Mouse (Mus musculus): ENCODE results near the gene Birc7. TPM values are rescaled to one million over a fixed set of nuclear protein-coding genes. Genes with fewer than 3 reads are reported as not detected.

The Birc7 gene
- total and polyA plus RNA-seq, 3 experiments = not detected

DNA sequence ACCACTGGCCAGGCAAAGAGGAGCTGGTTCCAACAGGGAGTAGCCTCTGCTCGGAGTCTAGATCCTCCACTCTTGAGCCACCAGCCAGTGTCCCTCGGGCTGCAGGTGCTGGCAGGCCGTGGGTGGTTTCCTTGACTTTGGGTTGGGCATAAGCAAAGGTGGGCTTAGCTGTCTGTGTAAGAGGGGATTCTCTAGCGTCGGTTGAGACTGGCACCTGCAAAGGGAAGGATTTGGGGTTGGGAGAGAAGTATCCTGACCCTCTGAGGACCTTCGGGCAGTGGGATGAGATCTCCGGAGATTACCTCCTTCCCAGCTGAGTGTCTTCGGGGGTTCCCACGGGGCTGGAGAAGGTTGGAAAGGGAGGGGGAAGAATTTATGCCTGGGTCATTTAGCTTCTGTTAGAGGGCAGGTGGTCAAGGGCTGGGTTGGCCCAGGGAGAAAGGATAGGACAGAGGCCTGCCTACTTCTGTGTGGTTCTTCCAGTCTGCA is 36.9 kb upstream of the Birc7 start:
- DNase-seq (ENCODE audit: low read depth, low spot score) = no peak
- TF ChIP-seq BHLHE40 (IDR thresholded peaks at IDR 0.05; ENCODE audit: borderline replicate concordance, low read depth, low read length) (no peak), NELFE (IDR thresholded peaks at IDR 0.05; ENCODE audit: low read depth, low read length) (no peak), GATA1 (IDR thresholded peaks at IDR 0.05; ENCODE audit: low read depth, low read length) (no peak), ZNF384 (IDR thresholded peaks at IDR 0.05; ENCODE audit: low read depth, low read length) (no peak), MAFK (IDR thresholded peaks at IDR 0.05; ENCODE audit: borderline replicate concordance, low read depth, low read length) (no peak), MEF2A (IDR thresholded peaks at IDR 0.05; ENCODE audit: extremely low read depth, insufficient replicate concordance, low read depth, low read length, poor library complexity, severe bottlenecking) (no peak)
- no peaks in the 10 kb centered on the region; a peak in 1 of 4 replicates for H3K27me3 ChIP-seq (ENCODE audit: control insufficient read depth in 1 of 2, insufficient read depth in 2 of 2, low read length in 2 of 2)

DNA sequence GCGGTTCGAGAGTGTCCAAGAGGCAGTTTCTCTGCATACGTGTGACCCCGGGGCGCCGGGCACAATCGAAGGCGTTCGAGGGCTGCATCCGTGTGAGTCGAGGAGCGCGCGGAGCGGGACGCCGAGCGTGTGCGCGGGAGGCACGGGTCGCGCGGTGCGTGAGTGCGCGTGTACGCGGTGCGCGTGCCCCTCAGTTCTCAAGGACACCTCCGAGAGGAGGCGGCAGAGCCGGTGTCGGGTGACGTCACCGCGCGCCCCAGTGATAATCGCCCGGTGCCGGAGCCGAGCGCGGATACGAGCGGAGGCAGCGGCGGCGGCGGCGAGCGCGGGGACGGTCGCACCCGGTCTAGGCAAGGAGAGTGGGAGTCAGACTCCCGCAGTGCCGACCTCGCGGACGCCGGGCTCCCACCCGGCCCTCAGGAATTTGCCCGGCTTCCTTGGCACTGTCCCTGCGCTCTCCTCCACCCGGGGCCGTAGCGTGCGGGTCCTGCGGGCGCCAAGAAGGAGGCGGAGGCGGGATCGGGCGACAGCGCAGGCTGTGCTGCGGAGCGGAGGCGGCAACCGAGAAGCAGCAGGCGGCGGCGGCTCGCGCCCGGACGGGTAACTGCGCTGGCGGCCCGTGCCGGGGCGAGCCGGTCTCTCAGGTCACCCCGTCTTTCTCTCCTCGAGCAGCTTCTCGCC is 35.8 kb upstream of the Birc7 start:
- Histone ChIP-seq H3K4me1 (ENCODE audit: control insufficient read depth in 1 of 2, insufficient read depth in 2 of 2, low read length in 2 of 2) (no peaks in the 10 kb centered on the region), H3K27ac (ENCODE audit: control insufficient read depth, low read depth, low read length) (no peak overlapping the region), H3K4me3 (ENCODE audit: control insufficient read depth in 1 of 2, insufficient read depth in 1 of 2, low read depth in 2 of 2, low read length in 2 of 2) (no peak overlapping the region), H3K9me3 (replicated peaks; ENCODE audit: insufficient read depth, low read length) (no peaks in the 10 kb centered on the region), H3K36me3 (ENCODE audit: control insufficient read depth in 1 of 2, insufficient read depth in 2 of 2, low read length in 2 of 2) (no peaks in the 10 kb centered on the region), H3K9ac (ENCODE audit: control insufficient read depth, low read depth, low read length, poor library complexity, severe bottlenecking) (no peak overlapping the region), H3K79me2 (ENCODE audit: control insufficient read depth, insufficient read depth, low read length, poor library complexity) (no peaks in the 10 kb centered on the region), H3K27me3 (ENCODE audit: control insufficient read depth in 1 of 2, insufficient read depth in 2 of 2, low read length in 2 of 2) (no peaks in the 10 kb centered on the region)
- TF ChIP-seq GABPA (IDR thresholded peaks at IDR 0.05; ENCODE audit: low read depth, low read length) = no peak
- TF ChIP-seq ZKSCAN1 (IDR thresholded peaks at IDR 0.05; ENCODE audit: low read depth, low read length) = no peak
- no peak for TF ChIP-seq ZC3H11A (IDR thresholded peaks at IDR 0.05; ENCODE audit: low read depth, low read length)
- no peak for TF ChIP-seq POLR2AphosphoS2 (IDR thresholded peaks at IDR 0.05; ENCODE audit: low read length)
- no peak for TF ChIP-seq EP300 (IDR thresholded peaks at IDR 0.05; ENCODE audit: low read depth in 1 of 2, low read length in 2 of 2)
- no peak for TF ChIP-seq GATA1 (IDR thresholded peaks at IDR 0.05; ENCODE audit: low read depth, low read length)
- no peak for TF ChIP-seq TBP (IDR thresholded peaks at IDR 0.05; ENCODE audit: low read depth, low read length)
- TF ChIP-seq ZMIZ1 (IDR thresholded peaks at IDR 0.05; ENCODE audit: low read depth, low read length) = no peak
- no peak for TF ChIP-seq RAD21 (IDR thresholded peaks at IDR 0.05; ENCODE audit: low read depth, low read length)
- TF ChIP-seq BHLHE40 (IDR thresholded peaks at IDR 0.05; ENCODE audit: borderline replicate concordance, low read depth, low read length) = no peak
- TF ChIP-seq MXI1 (IDR thresholded peaks at IDR 0.05; ENCODE audit: low read depth, low read length) = no peak
- TF ChIP-seq CHD1 (IDR thresholded peaks at IDR 0.05; ENCODE audit: low read depth, low read length) = no peak
- no peak for TF ChIP-seq MAFK (IDR thresholded peaks at IDR 0.05; ENCODE audit: borderline replicate concordance, low read depth, low read length)
- TF ChIP-seq SMC3 (IDR thresholded peaks at IDR 0.05; ENCODE audit: low read depth, low read length) = no peak
- no peak for TF ChIP-seq TCF12 (IDR thresholded peaks at IDR 0.05; ENCODE audit: low read depth, low read length)
- TF ChIP-seq POLR2A (IDR thresholded peaks at IDR 0.05; ENCODE audit: control insufficient read depth in 1 of 2, insufficient read depth in 1 of 2, low read depth in 1 of 2, low read length in 2 of 2, poor library complexity in 1 of 2) = no peak
- TF ChIP-seq TAL1 (IDR thresholded peaks at IDR 0.05; ENCODE audit: low read length) = no peak
- TF ChIP-seq ZNF384 (IDR thresholded peaks at IDR 0.05; ENCODE audit: low read depth, low read length) = no peak
- no peak for TF ChIP-seq USF1 (IDR thresholded peaks at IDR 0.05; ENCODE audit: low read depth, low read length)
- DNase-seq (ENCODE audit: low read depth, low spot score) = no peak

More for the DNA sequence above, 36.9 kb upstream of the Birc7 start:
- Histone ChIP-seq H3K4me1 (ENCODE audit: control insufficient read depth in 1 of 2, insufficient read depth in 2 of 2, low read length in 2 of 2) (no peaks in the 10 kb centered on the region), H3K79me2 (ENCODE audit: control insufficient read depth, insufficient read depth, low read length, poor library complexity) (no peaks in the 10 kb centered on the region), H3K27ac (ENCODE audit: control insufficient read depth, low read depth, low read length) (no peak overlapping the region), H3K36me3 (ENCODE audit: control insufficient read depth in 1 of 2, insufficient read depth in 2 of 2, low read length in 2 of 2) (no peaks in the 10 kb centered on the region), H3K4me3 (ENCODE audit: control insufficient read depth in 1 of 2, insufficient read depth in 1 of 2, low read depth in 2 of 2, low read length in 2 of 2) (no peak overlapping the region), H3K9ac (ENCODE audit: control insufficient read depth, low read depth, low read length, poor library complexity, severe bottlenecking) (no peak overlapping the region), H3K9me3 (replicated peaks; ENCODE audit: insufficient read depth, low read length) (no peaks in the 10 kb centered on the region)
